Mouse (Mus musculus) myocyte (in vitro differentiated cells): ENCODE data around the gene Nrl. TPM values are rescaled to one million over a fixed set of nuclear protein-coding genes. Genes with fewer than 3 reads are reported as not detected.

Experiments
- H3K27me3 ChIP-seq: one replicate; pipeline ENCODE4 v1.6.1; 2011; ENCODE audit not compliant: control insufficient read depth, insufficient read depth, insufficient read length
- H3K36me3 ChIP-seq: one replicate; pipeline ENCODE4 v1.6.1; 2011; ENCODE audit not compliant: control insufficient read depth, insufficient read depth
- H3K4me2 ChIP-seq: one replicate; pipeline ENCODE4 v1.6.1; 2011; ENCODE audit warnings: low read depth, control low read depth
- H3K4me3 ChIP-seq: one replicate; pipeline ENCODE4 v1.5.1; 2011; ENCODE audit warnings: mild to moderate bottlenecking, control low read depth, moderate library complexity
- H3K79me2 ChIP-seq: one replicate; pipeline ENCODE4 v1.6.1; 2011; ENCODE audit not compliant: control insufficient read depth, insufficient read depth
- H3ac ChIP-seq: one replicate; pipeline ENCODE4 v1.6.1; 2011; ENCODE audit not compliant: control insufficient read depth, insufficient read length
- CEBPB ChIP-seq: IDR thresholded peaks from 2 replicates; pipeline ENCODE4 v1.6.1; 2011; ENCODE audit warnings: mild to moderate bottlenecking, moderate library complexity; ENCODE audit not compliant: poor library complexity, insufficient read depth, severe bottlenecking
- E2F4 ChIP-seq: IDR thresholded peaks from one replicate; pipeline ENCODE4 v1.6.1; 2011; ENCODE audit warnings: mild to moderate bottlenecking, control low read depth, moderate library complexity; ENCODE audit not compliant: insufficient read depth
- MAX ChIP-seq: IDR thresholded peaks from one replicate; pipeline ENCODE4 v1.6.1; 2011; ENCODE audit warnings: low read depth, mild to moderate bottlenecking, control low read depth
- MYOD1 ChIP-seq, 3 experiments: IDR thresholded peaks; one replicate each; pipeline ENCODE4 v1.6.1; 2011; ENCODE audit warnings: control low read depth in 2 of 3, low read depth in 2 of 3, mild to moderate bottlenecking in 2 of 3, moderate library complexity in 1 of 3; ENCODE audit not compliant: insufficient read length in 2 of 3, control insufficient read depth in 1 of 3
- MYOG ChIP-seq, 3 experiments: IDR thresholded peaks; one replicate each; pipeline ENCODE4 v1.6.1; 2011; ENCODE audit warnings: control low read depth in 2 of 3, low read depth in 2 of 3, mild to moderate bottlenecking in 2 of 3; ENCODE audit not compliant: insufficient read length in 2 of 3, control insufficient read depth in 1 of 3, insufficient read depth in 1 of 3
- POLR2A ChIP-seq: IDR thresholded peaks from one replicate; pipeline ENCODE4 v1.6.1; 2011; ENCODE audit warnings: low read depth, mild to moderate bottlenecking, control low read depth, moderate library complexity; ENCODE audit not compliant: insufficient read length
- POLR2AphosphoS2 ChIP-seq: IDR thresholded peaks from one replicate; pipeline ENCODE4 v1.6.1; 2011; ENCODE audit warnings: low read depth, control low read depth; ENCODE audit not compliant: insufficient read length
- REST ChIP-seq: IDR thresholded peaks from one replicate; pipeline ENCODE4 v1.6.1; 2011; ENCODE audit warnings: mild to moderate bottlenecking, control low read depth, moderate library complexity; ENCODE audit not compliant: insufficient read depth, insufficient read length
- SRF ChIP-seq: IDR thresholded peaks from one replicate; pipeline ENCODE4 v1.6.1; 2011; ENCODE audit warnings: low read depth; ENCODE audit not compliant: control insufficient read depth, insufficient read length
- TCF12 ChIP-seq: IDR thresholded peaks from one replicate; pipeline ENCODE4 v1.6.1; 2011; ENCODE audit warnings: mild to moderate bottlenecking, control low read depth; ENCODE audit not compliant: poor library complexity, insufficient read depth, severe bottlenecking
- polyA plus RNA-seq: library from polyadenylated mRNA; unstranded; fragments of >200 nt; fragmentation: generic; extraction: Trizol; gene quantifications from one replicate; pipeline ENCODE4 v1.2.1, GENCODE M21; 2012; ENCODE audit warnings: missing spikeins

Gene Nrl
- polyA plus RNA-seq, 1 experiment, result not detected

- peaks cover 41% of the 10 kb centered on the region for H3K27me3 ChIP-seq
- H3ac ChIP-seq, result no peak overlapping the region
- no peaks in the 10 kb centered on the region for H3K36me3 ChIP-seq
- TF ChIP-seq E2F4 (no peak), SRF (no peak), MYOD1 (IDR thresholded peaks at IDR 0.05; ENCODE audit: control insufficient read depth in 1 of 3, insufficient read length in 2 of 3, low read depth in 2 of 3) (no peak)
- no peak overlapping the region for H3K4me2 ChIP-seq
- H3K79me2 ChIP-seq, result no peaks in the 10 kb centered on the region
- H3K4me3 ChIP-seq, result no peak overlapping the region
These were observed 55.0 kb downstream of the Nrl start for GRCm38 (mm10) chr14:55469821-55470220.

GRCm38 (mm10) chr14:55469041-55469440 is 55.7 kb downstream of the Nrl start:
- H3K79me2 ChIP-seq, result no peaks in the 10 kb centered on the region
- H3K4me2 ChIP-seq, result no peak overlapping the region
- no peaks in the 10 kb centered on the region for H3K36me3 ChIP-seq
- peaks cover 49% of the 10 kb centered on the region for H3K27me3 ChIP-seq
- no peak overlapping the region for H3ac ChIP-seq
- H3K4me3 ChIP-seq, result no peak overlapping the region
- TF ChIP-seq REST (no peak), CEBPB (no peak), MAX (no peak), TCF12 (no peak), POLR2A (no peak), MYOD1 (IDR thresholded peaks at IDR 0.05; ENCODE audit: control insufficient read depth in 1 of 3, insufficient read length in 2 of 3, low read depth in 2 of 3) (no peak), SRF (no peak), POLR2AphosphoS2 (no peak), MYOG (IDR thresholded peaks at IDR 0.05; ENCODE audit: control insufficient read depth in 1 of 3, insufficient read depth in 1 of 3, insufficient read length in 2 of 3, low read depth in 2 of 3) (no peak)

Other genes starting within 250 kb of the Nrl start
- 29.6 TPM for gene Dhrs4, start 46.2 kb downstream of the Nrl start, polyA plus RNA-seq
- 0.08 TPM for gene Carmil3, start 34.3 kb downstream of the Nrl start, polyA plus RNA-seq
- not detected for gene Cpne6, start 14.5 kb downstream of the Nrl start, polyA plus RNA-seq
- 252 TPM for gene Pck2, start 15.3 kb upstream of the Nrl start, polyA plus RNA-seq
- gene Dcaf11, start 35.0 kb upstream of the Nrl start, polyA plus RNA-seq, result 38.7 TPM
- 0.48 TPM for gene A730061H03Rik, start 35.4 kb upstream of the Nrl start, polyA plus RNA-seq
- gene Fitm1, start 50.6 kb upstream of the Nrl start, polyA plus RNA-seq, result 12.8 TPM
- 81.7 TPM for gene Psme1, start 53.1 kb upstream of the Nrl start, polyA plus RNA-seq
- 18.5 TPM for gene Emc9, start 60.3 kb upstream of the Nrl start, polyA plus RNA-seq
- 139 TPM for gene Psme2, start 66.1 kb upstream of the Nrl start, polyA plus RNA-seq
- 11.2 TPM for gene Rnf31, start 66.7 kb upstream of the Nrl start, polyA plus RNA-seq
- gene Irf9, start 78.6 kb upstream of the Nrl start, polyA plus RNA-seq, result 4.0 TPM
- not detected for gene Rec8, start 93.1 kb upstream of the Nrl start, polyA plus RNA-seq
- gene Ipo4, start 111.0 kb upstream of the Nrl start, polyA plus RNA-seq, result 109 TPM
- gene Gm49378, start 112.9 kb upstream of the Nrl start, polyA plus RNA-seq, result 0.17 TPM
- 57.9 TPM for gene Tm9sf1, start 118.8 kb upstream of the Nrl start, polyA plus RNA-seq
- gene Tssk4, start 125.2 kb upstream of the Nrl start, polyA plus RNA-seq, result 0.18 TPM
- 21.3 TPM for gene Mdp1, start 135.5 kb upstream of the Nrl start, polyA plus RNA-seq
- 11.9 TPM for gene Gmpr2, start 147.0 kb upstream of the Nrl start, polyA plus RNA-seq
- gene Nedd8, start 147.1 kb upstream of the Nrl start, polyA plus RNA-seq, result 361 TPM
- gene Tinf2, start 156.8 kb upstream of the Nrl start, polyA plus RNA-seq, result 12.0 TPM
- 0.06 TPM for gene Tgm1, start 188.9 kb upstream of the Nrl start, polyA plus RNA-seq
- 18.4 TPM for gene Rabggta, start 197.3 kb upstream of the Nrl start, polyA plus RNA-seq
- 76.3 TPM for gene Dhrs1, start 220.7 kb upstream of the Nrl start, polyA plus RNA-seq
- gene Nop9, start 220.7 kb upstream of the Nrl start, polyA plus RNA-seq, result 24.9 TPM
- 0.17 TPM for gene Cideb, start 233.5 kb upstream of the Nrl start, polyA plus RNA-seq
- gene Ltb4r2, start 236.4 kb upstream of the Nrl start, polyA plus RNA-seq, result 0.01 TPM
- 0.04 TPM for gene Ltb4r1, start 241.0 kb upstream of the Nrl start, polyA plus RNA-seq